ENCODE assay signal across 13 mouse cellular contexts in the genomic region with DNA sequence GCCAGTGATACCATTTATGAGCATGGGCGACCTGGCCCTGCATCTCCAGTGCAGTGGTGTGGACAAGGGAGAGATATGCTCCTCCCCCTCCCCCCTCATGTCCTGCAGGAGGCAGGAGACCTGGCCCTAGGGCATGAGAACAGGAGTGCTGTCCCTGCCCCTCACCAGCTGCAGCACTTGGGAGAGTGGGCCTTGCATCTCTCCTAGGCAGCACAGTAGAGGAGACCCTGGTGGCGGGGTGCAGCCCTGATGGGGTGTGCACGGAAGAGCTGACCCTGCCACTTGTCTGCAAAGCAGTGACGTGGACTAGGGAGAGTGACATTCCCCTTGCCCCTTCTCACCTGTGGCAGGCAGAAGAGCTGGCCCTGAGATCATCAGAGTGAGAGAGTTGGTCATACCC.
"Had no signal": no experiment of that assay in that cellular context is flagged by ENCODE, and none has a peak within 500 bp of the region (broad histone marks: within the 10 kb centered on the region; RNA-seq: fewer than 3 reads in every experiment).

No protein-coding gene starts in this region.

- H3K27ac ChIP-seq: left cerebral cortex, adult 2 months; liver, embryonic 13.5 days; lung, embryonic 15.5 days; macrophage; stomach, embryonic 15.5 days had no signal

- H3K27me3 ChIP-seq: liver, embryonic 13.5 days; lung, embryonic 15.5 days; stomach, embryonic 15.5 days had no signal

- ATAC-seq: liver, postnatal 0 days had no signal

- H3K36me3 ChIP-seq: liver, embryonic 13.5 days; lung, embryonic 15.5 days; stomach, embryonic 15.5 days had no signal

- H3K4me3 ChIP-seq: left cerebral cortex, adult 2 months; liver, embryonic 13.5 days; lung, embryonic 15.5 days; stomach, embryonic 15.5 days had no signal

- DNase-seq: kidney, adult 18-20 months; kidney, postnatal 14 days; liver; liver, embryonic 13.5 days; liver, postnatal 0 days; lung, postnatal 14 days; right cerebral cortex, postnatal 14 days; thymus, adult 2 months; thymus, postnatal 25 days had no signal

- H3K9me3 ChIP-seq: liver, embryonic 13.5 days; lung, embryonic 15.5 days; stomach, embryonic 15.5 days had no signal

- H3K4me2 ChIP-seq: liver, embryonic 13.5 days; lung, embryonic 15.5 days; stomach, embryonic 15.5 days had no signal

- H3K9ac ChIP-seq: liver, embryonic 13.5 days; liver, postnatal 0 days; lung, embryonic 15.5 days; stomach, embryonic 15.5 days had no signal

- H3K4me1 ChIP-seq: liver, embryonic 13.5 days; lung, embryonic 15.5 days; stomach, embryonic 15.5 days had no signal
